Mouse (Mus musculus): ENCODE measurements around the gene Olfr285.

Olfr285 gene

DNA sequence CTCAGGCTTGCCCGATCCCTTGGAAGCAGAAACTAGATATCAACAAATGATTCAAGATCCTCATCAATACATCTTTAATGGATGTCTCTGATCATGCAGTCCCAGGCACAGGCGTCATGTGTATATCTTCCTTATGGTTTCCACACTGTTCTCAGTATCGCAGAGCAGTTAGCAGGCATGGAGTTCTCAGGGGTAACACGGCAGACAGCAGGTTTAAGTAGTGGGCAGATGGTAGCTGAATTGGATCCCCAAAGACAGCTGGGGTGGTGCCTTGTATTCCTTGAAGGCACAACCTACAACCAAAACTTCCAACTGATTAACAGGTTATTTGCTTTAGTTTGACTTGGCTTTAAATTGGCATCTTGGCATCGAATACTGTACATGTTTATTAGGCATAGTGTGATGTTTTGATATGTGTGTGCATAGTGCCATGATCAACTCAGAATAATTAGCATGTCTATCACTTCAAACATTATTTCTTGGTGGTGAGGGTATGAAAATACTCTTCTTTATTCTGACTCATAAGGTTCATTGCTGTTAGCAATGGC, at the start of gene Olfr285:
Olfr285 (minus strand) TSS at position 177 of the 548 bp plus-strand sequence.
- no peak for DNase-seq (ENCODE audit: low spot score)

- DNase-seq (ENCODE audit: low spot score) = no peak
Measured at GRCm38 (mm10) chr15:98340887-98341286, 23.7 kb upstream of the Olfr285 start, which contains the start of gene Olfr284. TSS of gene Olfr284 (minus strand) at chr15:98340987.

GRCm38 (mm10) chr15:98315703-98316102, 1.4 kb downstream of the Olfr285 start:
- no peak for DNase-seq (ENCODE audit: low spot score)

GRCm38 (mm10) chr15:98295628-98296551, 21.3 kb downstream of the Olfr285 start, which contains the start of gene Zfp641:
TSS of gene Zfp641 (minus strand) at chr15:98296161.
- DNase-seq (ENCODE audit: low spot score) = peak; percentile 23

DNA sequence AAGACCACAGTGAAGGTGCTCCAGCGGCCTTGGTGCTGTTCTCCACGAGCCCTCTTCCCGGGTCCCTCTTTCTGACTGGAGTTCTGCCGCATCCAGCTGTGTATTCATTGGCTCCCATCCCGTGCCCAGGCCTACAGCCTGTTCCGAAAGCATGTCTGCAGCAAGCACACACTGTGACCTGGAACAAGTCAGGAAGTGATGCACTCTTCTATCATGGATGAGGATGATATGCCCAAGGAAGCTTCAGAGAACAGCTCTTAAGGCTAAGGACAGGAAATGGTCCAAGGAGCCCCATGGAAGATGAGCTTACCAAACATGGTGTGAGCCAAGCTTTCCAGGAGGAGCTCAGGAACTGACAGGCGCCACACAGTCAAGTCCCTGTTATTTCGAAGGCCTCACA, 23.5 kb downstream of the Olfr285 start:
- peak; percentile 63 for DNase-seq (ENCODE audit: low spot score)

DNA sequence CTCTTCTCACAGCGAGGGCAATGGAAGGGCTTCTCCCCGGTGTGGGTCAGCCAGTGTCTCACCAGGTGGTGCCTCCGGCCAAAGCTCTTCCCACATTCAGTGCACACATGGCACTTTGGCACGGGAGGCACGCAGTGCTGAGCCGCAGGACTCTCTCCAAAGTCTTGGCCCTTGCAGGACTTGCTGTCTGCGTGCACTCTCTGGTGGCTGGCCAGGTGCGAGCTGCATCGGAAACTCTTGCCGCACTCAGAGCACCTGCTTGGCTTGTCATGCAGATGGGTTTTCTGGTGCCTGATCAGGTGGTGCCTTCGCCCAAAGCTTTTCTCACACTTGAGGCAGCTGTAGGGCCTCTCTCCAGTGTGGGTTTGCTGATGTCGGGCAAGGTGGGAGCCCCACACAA, 28.6 kb downstream of the Olfr285 start:
- DNase-seq (ENCODE audit: low spot score) = no peak

DNA sequence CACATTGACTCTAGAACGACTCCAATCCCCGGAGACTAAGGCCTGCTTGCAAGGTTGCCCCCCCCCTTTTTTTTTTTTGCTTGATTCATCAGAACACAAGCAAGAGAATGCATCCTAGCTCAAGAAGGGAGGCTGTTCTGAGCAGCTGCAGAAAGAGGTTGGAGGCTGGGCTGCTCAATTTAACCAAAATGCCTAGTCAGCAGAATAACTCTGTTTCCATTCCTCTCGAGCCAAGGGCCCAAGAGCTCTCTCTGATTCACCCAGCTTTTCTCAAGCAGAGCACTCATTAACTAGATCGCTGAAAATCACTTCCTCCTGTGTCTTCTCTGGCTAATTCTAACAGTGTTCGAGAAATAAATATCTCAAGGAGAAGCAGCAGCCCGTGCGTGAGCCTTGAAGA, 30.7 kb downstream of the Olfr285 start:
- DNase-seq (ENCODE audit: low spot score) = no peak
